Mouse (Mus musculus) midbrain, postnatal 0 days (tissue): Measurements from ENCODE around the gene 4931406P16Rik. TPM values are rescaled to one million over a fixed set of nuclear protein-coding genes. Genes with fewer than 3 reads are reported as not detected.

Experiments used
- ATAC-seq: fragments of 200-750 bp; cut with Nextera tagmentation; 2 replicates; pipeline ENCODE4 v1.8.0; 2017; ENCODE audit warnings: moderate number of reproducible peaks, mild to moderate bottlenecking, moderate TSS enrichment, moderate library complexity; ENCODE audit not compliant: low FRiP score
- DNase-seq: peaks from one replicate; pipeline ENCODE4 v3.0.0-alpha.2; 2015; ENCODE audit warnings: low spot score
- H3K27ac ChIP-seq: fragments of 300-500 bp; sonication (generic); 2 replicates; pipeline ENCODE4 v1.5.1; 2014; ENCODE audit warnings: low read depth, mild to moderate bottlenecking, low read length, mixed read lengths
- H3K27me3 ChIP-seq: fragments of 300-500 bp; sonication (generic); 2 replicates; pipeline ENCODE4 v1.6.1; 2014; ENCODE audit warnings: low read length, control low read depth, mixed read lengths; ENCODE audit not compliant: insufficient read depth
- H3K36me3 ChIP-seq: fragments of 300-500 bp; sonication (generic); 2 replicates; pipeline ENCODE4 v1.6.1; 2014; ENCODE audit warnings: low read length, control low read depth, mixed read lengths; ENCODE audit not compliant: insufficient read depth
- H3K4me1 ChIP-seq: fragments of 300-500 bp; sonication (generic); 2 replicates; pipeline ENCODE4 v1.6.1; 2014; ENCODE audit warnings: mild to moderate bottlenecking, control low read depth, antibody characterized with exemption, low read length, mixed read lengths; ENCODE audit not compliant: insufficient read depth
- H3K4me2 ChIP-seq: fragments of 300-500 bp; sonication (generic); 2 replicates; pipeline ENCODE4 v1.6.1; 2014; ENCODE audit warnings: low read depth, mild to moderate bottlenecking, low read length, mixed read lengths; ENCODE audit not compliant: poor library complexity, severe bottlenecking
- H3K4me3 ChIP-seq: fragments of 300-500 bp; sonication (generic); 2 replicates; pipeline ENCODE4 v1.5.1; 2014; ENCODE audit warnings: low read depth, mild to moderate bottlenecking, low read length, moderate library complexity
- H3K9ac ChIP-seq: fragments of 300-500 bp; sonication (generic); replicated peaks from 2 replicates; pipeline ENCODE4 v1.6.1; 2014; ENCODE audit warnings: mild to moderate bottlenecking, low read length, moderate library complexity, mixed read lengths; ENCODE audit not compliant: poor library complexity, severe bottlenecking
- H3K9me3 ChIP-seq: fragments of 300-500 bp; sonication (generic); 2 replicates; pipeline ENCODE4 v1.6.1; 2016; ENCODE audit warnings: low read length, control low read depth
- CTCF ChIP-seq: IDR thresholded peaks from 2 replicates; pipeline ENCODE4 v1.5.1; 2016; ENCODE audit warnings: antibody characterized with exemption, mild to moderate bottlenecking
- WGBS: fragments of 180-500 bp; shearing (Covaris S2); extraction: QIAGEN DNeasy Blood & Tissue Kit; methylation state at CpG from one replicate; pipeline ENCODE4 v1.1.7; 2014; 5-methylcytosine and 5-hydroxymethylcytosine counted together
- polyA plus RNA-seq: library from polyadenylated mRNA; unstranded; fragments of >200 nt; fragmentation: Nextera tagmentation; extraction: Ambion mirVana; gene quantifications from 2 replicates; pipeline ENCODE4 v1.2.1, GENCODE M21; 2015
- total RNA-seq: library from RNA; depleted of rRNA; stranded (reverse); fragments of >200 nt; gene quantifications from 2 replicates; pipeline ENCODE4 v1.2.3, GENCODE M21; 2014; rRNA removed

The 4931406P16Rik gene
- total and polyA plus RNA-seq, 2 experiments from 2014 or later = 33.6 to 78.3 TPM

- ATAC-seq (no peak), DNase-seq (peak; percentile 12)
- Histone ChIP-seq H3K27me3 (no peaks in the 10 kb centered on the region), H3K36me3 (peaks cover 22% of the 10 kb centered on the region; the same call in 1 of the 2 replicates), H3K9ac (no peak overlapping the region), H3K4me2 (no peak overlapping the region), H3K4me1 (no peaks in the 10 kb centered on the region), H3K4me3 (no peak overlapping the region), H3K27ac (no peak overlapping the region), H3K9me3 (no peaks in the 10 kb centered on the region)
- TF ChIP-seq CTCF = peak; percentile 59
- 52% methylated on average over 3 of the region's 3 CpGs for WGBS
Measured at GRCm38 (mm10) chr7:34198346-34198745, 115.0 kb downstream of the 4931406P16Rik start.

- TF ChIP-seq CTCF = no peak
- H3K27me3 ChIP-seq = no peaks in the 10 kb centered on the region
- peak within 1 kb of the TSS; percentile 79 for H3K27ac ChIP-seq
- WGBS = 4% methylated on average over 65 of the region's 70 CpGs
- H3K9me3 ChIP-seq = no peaks in the 10 kb centered on the region
- H3K4me2 ChIP-seq = peak within 1 kb of the TSS; percentile 90
- peak within 1 kb of the TSS; percentile 97 for H3K4me3 ChIP-seq
- peaks cover 21% of the 10 kb centered on the region for H3K36me3 ChIP-seq
- peak; percentile 94 for DNase-seq
- peak; percentile 95 for ATAC-seq
- H3K9ac ChIP-seq = peak within 1 kb of the TSS; percentile 93
- H3K4me1 ChIP-seq = no peaks in the 10 kb centered on the region
Measured at GRCm38 (mm10) chr7:34196132-34197128, 116.9 kb downstream of the 4931406P16Rik start, which contains the start of gene Pdcd2l. Gene Pdcd2l (minus strand): TSS chr7:34196661.

- 52% methylated on average over 3 of the region's 3 CpGs for WGBS
- Histone ChIP-seq H3K9ac (peak overlapping the region; percentile 93), H3K4me2 (peak overlapping the region; percentile 90), H3K4me1 (no peaks in the 10 kb centered on the region), H3K36me3 (peaks cover 14% of the 10 kb centered on the region), H3K4me3 (peak overlapping the region; percentile 97), H3K9me3 (no peaks in the 10 kb centered on the region), H3K27ac (no peak overlapping the region), H3K27me3 (no peaks in the 10 kb centered on the region)
- peak; percentile 58 for TF ChIP-seq CTCF
- no peak for DNase-seq
- no peak for ATAC-seq
Measured at GRCm38 (mm10) chr7:34195632-34196031, 117.7 kb downstream of the 4931406P16Rik start.

DNA sequence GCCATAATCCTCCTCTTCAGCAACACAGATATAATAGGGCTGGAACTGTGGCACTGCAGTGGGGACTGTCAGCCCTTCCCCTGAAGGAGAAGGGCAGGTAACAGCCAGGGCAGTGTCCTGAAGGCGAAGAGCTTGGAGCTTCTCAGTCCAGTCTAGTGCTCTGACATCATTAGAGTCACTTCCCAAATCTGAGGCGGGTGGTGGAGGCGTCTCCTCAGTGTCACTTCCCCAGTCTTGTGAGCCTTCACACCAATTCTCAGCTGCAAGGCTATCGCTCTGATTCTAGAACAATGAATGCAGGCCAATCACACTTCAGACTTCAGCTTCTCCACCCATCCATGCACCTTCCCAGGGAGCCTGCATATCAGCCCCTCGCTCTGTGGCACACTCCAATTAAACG, 120.5 kb downstream of the 4931406P16Rik start:
- DNase-seq = no peak
- ATAC-seq = no peak
- no peak overlapping the region for H3K9ac ChIP-seq
- no peak overlapping the region for H3K4me3 ChIP-seq
- H3K4me2 ChIP-seq = no peak overlapping the region
- peaks cover 31% of the 10 kb centered on the region for H3K36me3 ChIP-seq
- TF ChIP-seq CTCF = no peak
- H3K9me3 ChIP-seq = no peaks in the 10 kb centered on the region
- 94% methylated on average over 6 of the region's 6 CpGs for WGBS
- H3K4me1 ChIP-seq = no peaks in the 10 kb centered on the region
- no peaks in the 10 kb centered on the region for H3K27me3 ChIP-seq
- H3K27ac ChIP-seq = no peak overlapping the region

DNA sequence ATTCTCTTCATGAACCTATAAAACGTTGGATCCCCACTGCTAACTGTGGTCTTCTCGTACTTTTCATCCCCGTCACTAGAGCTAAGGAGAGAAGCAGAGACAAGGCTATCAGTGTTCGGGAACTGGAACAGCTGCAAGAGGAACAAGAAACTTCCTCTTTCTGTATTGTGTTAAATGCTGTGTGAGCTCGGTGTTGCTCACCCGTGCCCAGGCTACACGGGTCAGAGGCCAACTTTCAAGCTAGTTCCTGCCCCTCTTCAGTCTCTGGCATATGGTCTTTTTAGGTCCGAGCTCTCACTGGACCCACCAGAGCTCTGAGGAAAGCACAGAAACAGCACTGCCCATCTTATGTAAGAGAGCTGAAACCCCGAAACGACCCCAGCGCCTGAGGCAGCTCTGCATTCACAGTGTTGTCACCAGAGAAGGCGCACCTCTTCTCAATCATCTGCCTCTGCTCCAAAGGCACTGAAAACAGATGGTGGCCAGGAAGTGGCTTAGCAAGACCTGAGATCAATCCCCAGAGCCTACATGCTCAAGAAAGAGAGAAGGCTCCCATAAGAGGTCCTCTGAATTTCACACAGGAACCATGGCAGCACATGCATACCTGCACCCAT, 123.9 kb downstream of the 4931406P16Rik start:
- 92% methylated on average over 12 of the region's 12 CpGs for WGBS

More for the DNA sequence above, 123.9 kb downstream of the 4931406P16Rik start:
- H3K9me3 ChIP-seq = no peaks in the 10 kb centered on the region
- ATAC-seq (no peak), DNase-seq (no peak)
- no peak for TF ChIP-seq CTCF
- H3K4me1 ChIP-seq = no peaks in the 10 kb centered on the region
- peaks cover 56% of the 10 kb centered on the region for H3K36me3 ChIP-seq
- no peak overlapping the region for H3K27ac ChIP-seq
- no peak overlapping the region for H3K4me3 ChIP-seq
- H3K27me3 ChIP-seq = no peaks in the 10 kb centered on the region
- no peak overlapping the region for H3K9ac ChIP-seq
- no peak overlapping the region for H3K4me2 ChIP-seq

Other genes starting within 250 kb of the 4931406P16Rik start
- gene Scgb1b30, start 218.1 kb downstream of the 4931406P16Rik start, total RNA-seq = not detected in 2 replicates
- gene Scgb1b30, start 218.1 kb downstream of the 4931406P16Rik start, polyA plus RNA-seq = not detected in 2 replicates
- 31.0 and 37.2 TPM in 2 replicates for gene Wtip, start 180.3 kb downstream of the 4931406P16Rik start, total RNA-seq
- 2.1 and 2.5 TPM in 2 replicates for gene Wtip, start 180.3 kb downstream of the 4931406P16Rik start, polyA plus RNA-seq
- gene Uba2, start 144.0 kb downstream of the 4931406P16Rik start, total RNA-seq = 142 and 145 TPM in 2 replicates
- gene Uba2, start 144.0 kb downstream of the 4931406P16Rik start, polyA plus RNA-seq = 119 and 120 TPM in 2 replicates
- 35.0 and 39.7 TPM in 2 replicates for gene Pdcd2l, start 116.9 kb downstream of the 4931406P16Rik start, total RNA-seq
- gene Pdcd2l, start 116.9 kb downstream of the 4931406P16Rik start, polyA plus RNA-seq = 64.4 and 68.0 TPM in 2 replicates
- 300 and 325 TPM in 2 replicates for gene Gpi1, start 83.2 kb downstream of the 4931406P16Rik start, total RNA-seq
- 357 and 374 TPM in 2 replicates for gene Gpi1, start 83.2 kb downstream of the 4931406P16Rik start, polyA plus RNA-seq
- not detected in 2 replicates for gene Gm6096, start 62.5 kb downstream of the 4931406P16Rik start, total RNA-seq
- gene Gm6096, start 62.5 kb downstream of the 4931406P16Rik start, polyA plus RNA-seq = not detected in 2 replicates
- gene Lsm14a, start 79.8 kb upstream of the 4931406P16Rik start, total RNA-seq = 41.8 and 50.4 TPM in 2 replicates
- gene Lsm14a, start 79.8 kb upstream of the 4931406P16Rik start, polyA plus RNA-seq = 35.6 and 39.0 TPM in 2 replicates